Mouse (Mus musculus): ENCODE measurements around the gene Fcgr3. TPM values are rescaled to one million over a fixed set of nuclear protein-coding genes. Genes with fewer than 3 reads are reported as not detected.
"Not testable (repeated sequence)": the region's sequence is repeated elsewhere in the genome, so short reads cannot be mapped to it uniquely, and the experiment has no call there.

Gene Fcgr3
- total RNA-seq, 2 experiments from 2014 or later = 4.2 to 4.6 TPM

DNA sequence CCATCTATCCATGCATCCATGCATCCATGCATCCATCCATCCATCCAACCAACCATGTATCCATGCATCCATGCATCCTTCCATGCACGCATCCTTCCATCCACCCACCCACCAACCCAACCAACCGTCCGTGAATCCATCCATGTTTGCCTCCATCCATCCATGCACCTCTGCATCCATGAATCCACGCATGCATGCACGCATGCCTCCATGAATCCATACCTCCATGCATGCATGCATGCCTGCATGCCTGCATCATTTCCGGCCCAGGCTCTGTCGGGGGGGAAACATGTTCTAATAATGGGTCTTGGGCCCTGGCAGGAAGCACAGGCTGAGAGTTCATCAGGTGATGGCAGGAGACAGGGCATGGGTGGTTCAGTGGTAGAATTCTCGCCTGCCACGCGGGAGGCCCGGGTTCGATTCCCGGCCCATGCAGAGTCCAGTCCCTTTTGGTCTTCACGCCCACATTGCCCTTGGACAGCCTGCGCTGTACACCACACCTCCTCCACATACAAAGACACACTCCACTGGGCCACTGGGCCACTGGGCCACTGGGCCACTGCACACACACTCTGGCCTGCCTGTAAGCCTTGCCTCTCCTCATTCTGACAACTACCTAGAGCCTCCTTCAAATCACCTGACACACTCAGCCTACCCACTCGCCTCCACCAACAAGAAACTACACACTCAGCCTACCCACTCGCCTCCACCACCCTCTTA, 16.9 kb upstream of the Fcgr3 start:
- not testable (repeated sequence) for DNase-seq

DNA sequence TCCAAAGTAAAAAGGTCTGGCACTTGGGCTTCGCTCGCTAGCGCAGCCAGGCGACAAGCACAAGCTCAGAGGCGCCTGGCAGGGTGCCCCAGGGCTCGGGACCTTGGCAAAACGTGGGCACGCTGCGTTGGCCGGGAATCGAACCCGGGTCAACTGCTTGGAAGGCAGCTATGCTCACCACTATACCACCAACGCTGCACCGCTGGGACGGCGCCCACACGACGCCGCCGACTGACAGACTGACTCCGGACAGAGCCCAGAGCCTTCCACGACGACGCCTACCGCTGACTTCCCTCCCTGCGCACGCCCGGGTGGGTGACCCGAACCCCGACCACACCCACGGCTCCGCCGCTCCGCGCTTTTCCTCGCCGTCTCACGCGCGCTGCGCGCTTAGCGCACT, 15.1 kb upstream of the Fcgr3 start:
- DNase-seq = not testable (repeated sequence)

DNA sequence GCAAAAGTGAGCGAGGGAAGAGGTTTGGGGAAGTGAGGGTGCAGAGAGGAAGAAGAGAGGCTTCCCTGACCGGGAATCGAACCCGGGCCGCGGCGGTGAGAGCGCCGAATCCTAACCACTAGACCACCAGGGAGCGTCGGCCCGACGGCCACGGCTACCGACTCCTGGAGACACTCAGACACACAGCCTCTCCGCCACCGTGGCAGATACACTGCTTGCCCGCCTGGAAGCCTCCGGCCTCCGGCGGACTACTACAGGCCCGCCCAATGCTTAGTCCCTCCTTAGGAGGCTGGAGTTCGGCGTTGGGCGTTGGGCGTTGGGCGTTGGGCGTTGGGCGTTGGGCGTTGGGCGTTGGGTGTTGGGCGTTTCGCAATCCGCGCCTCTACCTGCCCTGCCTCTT, 14.6 kb upstream of the Fcgr3 start:
- not testable (repeated sequence) for DNase-seq

DNA sequence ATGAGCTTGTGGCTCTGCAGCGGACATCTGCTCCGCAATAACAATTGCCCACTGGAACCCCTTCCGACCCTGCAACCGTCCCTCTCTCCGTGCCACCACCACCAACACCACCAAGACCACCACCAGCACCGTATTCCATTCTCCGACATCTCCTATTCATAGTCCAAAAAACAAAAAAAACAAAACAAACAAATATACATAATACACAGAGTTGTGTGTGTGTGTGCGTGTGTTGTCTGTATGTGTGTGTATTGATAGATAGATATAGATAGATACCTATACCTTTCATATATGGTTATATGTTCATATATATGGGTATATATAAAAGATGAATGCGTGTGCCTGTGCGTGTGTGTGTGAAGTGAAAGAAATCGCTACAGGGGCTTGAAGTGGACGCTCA, 13.7 kb upstream of the Fcgr3 start:
- not testable (repeated sequence) for DNase-seq

DNA sequence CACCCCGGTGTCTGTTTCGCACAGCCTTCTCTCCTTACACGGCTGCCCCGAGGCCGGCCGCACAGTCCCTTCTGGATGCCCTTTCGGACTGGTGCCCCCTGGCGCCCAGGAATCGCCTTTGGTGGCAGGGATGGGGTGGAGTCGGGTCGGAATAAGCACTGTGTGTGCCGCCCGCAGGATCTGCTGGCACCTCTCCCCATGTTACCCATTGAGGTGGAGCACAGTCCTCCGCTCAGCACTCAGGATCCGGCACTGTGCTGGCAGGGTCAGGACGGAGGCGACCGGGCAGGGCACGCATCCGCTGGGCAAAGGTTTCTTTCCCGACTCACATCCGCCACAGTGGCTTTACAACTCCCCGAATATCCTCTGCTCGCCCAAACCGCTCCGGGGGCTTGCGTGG, 13.2 kb upstream of the Fcgr3 start:
- peak; percentile 47 for DNase-seq

DNA sequence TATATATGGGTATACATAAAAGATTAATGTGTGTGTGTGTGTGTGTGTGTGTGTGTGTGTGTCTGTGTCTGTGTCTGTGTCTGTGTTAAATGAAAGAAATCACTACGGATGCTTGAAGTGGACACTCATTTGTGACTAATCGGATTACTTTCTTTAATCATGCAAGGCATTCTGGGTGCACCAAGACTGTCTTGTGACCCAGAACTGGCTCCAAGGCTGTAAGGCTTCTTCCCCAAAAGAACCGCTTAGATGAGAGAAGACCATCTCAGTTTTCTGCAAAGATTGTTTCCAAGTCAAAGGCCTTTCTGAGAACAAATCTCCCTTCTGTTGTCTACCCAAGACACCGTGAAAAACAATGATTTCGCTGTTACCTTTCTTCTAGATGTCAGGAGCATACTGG, 12.5 kb upstream of the Fcgr3 start:
- DNase-seq = not testable (repeated sequence)

DNA sequence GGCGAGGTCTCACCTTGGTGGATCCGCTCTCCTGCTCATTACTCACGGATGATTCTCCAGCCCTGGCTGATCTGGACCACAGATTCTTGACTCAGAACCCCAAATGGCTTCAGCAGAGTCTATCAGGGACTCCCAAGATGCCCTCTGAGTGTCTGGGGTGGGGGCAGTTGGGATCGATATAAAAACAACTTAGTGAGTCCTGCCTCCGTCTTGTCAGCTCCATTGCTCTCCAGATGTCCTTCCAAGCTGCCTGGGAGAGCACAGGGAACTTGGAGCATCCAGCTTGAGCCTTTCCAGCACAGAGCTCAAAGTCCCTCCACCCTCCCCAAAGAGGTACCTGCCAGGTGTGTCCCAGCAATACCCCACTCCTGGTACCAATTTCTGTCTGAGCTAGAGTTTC, 11.4 kb upstream of the Fcgr3 start:
- not testable (repeated sequence) for DNase-seq

DNA sequence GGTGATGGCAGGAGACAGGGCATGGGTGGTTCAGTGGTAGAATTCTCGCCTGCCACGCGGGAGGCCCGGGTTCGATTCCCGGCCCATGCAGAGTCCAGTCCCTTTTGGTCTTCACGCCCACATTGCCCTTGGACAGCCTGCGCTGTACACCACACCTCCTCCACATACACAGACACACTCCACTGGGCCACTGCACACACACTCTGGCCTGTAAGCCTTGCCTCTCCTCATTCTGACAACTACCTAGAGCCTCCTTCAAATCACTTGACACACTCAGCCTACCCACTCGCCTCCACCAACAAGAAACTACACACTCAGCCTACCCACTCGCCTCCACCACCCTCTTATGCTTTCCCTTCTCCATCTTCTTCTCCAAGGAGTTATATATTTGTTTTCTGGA, 9.5 kb upstream of the Fcgr3 start:
- not testable (repeated sequence) for DNase-seq

DNA sequence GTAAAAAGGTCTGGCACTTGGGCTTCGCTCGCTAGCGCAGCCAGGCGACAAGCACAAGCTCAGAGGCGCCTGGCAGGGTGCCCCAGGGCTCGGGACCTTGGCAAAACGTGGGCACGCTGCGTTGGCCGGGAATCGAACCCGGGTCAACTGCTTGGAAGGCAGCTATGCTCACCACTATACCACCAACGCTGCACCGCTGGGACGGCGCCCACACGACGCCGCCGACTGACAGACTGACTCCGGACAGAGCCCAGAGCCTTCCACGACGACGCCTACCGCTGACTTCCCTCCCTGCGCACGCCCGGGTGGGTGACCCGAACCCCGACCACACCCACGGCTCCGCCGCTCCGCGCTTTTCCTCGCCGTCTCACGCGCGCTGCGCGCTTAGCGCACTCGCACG, 7.5 kb upstream of the Fcgr3 start:
- not testable (repeated sequence) for DNase-seq

DNA sequence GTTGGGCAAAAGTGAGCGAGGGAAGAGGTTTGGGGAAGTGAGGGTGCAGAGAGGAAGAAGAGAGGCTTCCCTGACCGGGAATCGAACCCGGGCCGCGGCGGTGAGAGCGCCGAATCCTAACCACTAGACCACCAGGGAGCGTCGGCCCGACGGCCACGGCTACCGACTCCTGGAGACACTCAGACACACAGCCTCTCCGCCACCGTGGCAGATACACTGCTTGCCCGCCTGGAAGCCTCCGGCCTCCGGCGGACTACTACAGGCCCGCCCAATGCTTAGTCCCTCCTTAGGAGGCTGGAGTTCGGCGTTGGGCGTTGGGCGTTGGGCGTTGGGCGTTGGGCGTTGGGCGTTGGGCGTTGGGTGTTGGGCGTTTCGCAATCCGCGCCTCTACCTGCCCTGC, 7.0 kb upstream of the Fcgr3 start:
- not testable (repeated sequence) for DNase-seq

DNA sequence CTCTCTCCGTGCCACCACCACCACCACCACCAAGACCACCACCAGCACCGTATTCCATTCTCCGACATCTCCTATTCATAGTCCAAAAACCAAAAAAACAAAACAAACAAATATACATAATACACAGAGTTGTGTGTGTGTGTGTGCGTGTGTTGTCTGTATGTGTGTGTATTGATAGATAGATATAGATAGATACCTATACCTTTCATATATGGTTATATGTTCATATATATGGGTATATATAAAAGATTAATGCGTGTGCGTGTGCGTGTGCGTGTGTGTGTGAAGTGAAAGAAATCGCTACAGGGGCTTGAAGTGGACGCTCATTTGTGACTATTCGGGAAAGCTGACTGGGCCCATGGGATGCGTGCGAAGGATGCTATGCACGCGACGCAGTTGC, 6.1 kb upstream of the Fcgr3 start:
- DNase-seq = not testable (repeated sequence)

DNA sequence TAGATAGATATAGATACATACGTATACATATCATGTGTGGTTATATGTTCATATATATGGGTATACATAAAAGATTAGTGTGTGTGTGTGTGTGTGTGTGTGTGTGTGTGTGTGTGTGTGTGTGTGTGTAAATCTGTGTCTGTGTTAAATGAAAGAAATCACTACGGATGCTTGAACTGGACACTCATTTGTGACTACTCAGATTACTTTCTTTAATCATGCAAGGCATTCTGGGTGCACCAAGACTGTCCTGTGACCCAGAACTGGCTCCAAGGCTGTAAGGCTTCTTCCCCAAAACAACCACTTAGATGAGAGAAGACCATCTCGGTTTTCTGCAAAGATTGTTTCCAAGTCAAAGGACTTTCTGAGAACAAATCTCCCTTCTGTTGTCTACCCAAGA, 4.8 kb upstream of the Fcgr3 start:
- DNase-seq = not testable (repeated sequence)

DNA sequence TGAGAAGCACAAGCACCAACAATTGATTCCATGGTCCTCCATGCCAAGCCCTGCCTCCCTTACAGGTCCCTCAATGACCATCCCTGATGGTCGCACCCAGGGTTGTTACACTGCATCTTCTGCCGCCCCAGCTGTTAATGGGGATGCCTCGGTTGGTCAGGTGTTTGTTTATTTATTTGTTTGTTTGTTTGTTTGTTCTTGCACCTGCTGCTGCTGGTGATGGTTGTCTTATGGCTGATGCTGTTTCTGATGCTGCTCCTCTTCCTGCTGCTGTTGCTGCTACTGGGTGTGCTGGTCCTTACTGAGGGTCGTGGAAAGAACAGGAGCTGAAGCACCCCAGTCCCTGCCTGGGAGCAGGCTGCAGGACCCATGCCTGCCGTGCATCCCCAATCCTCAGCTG, 3.2 kb upstream of the Fcgr3 start:
- DNase-seq = not testable (repeated sequence)

DNA sequence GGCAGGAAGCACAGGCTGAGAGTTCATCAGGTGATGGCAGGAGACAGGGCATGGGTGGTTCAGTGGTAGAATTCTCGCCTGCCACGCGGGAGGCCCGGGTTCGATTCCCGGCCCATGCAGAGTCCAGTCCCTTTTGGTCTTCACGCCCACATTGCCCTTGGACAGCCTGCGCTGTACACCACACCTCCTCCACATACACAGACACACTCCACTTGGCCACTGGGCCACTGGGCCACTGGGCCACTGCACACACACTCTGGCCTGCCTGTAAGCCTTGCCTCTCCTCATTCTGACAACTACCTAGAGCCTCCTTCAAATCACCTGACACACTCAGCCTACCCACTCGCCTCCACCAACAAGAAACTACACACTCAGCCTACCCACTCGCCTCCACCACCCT, 1.8 kb upstream of the Fcgr3 start:
- DNase-seq = not testable (repeated sequence)

DNA sequence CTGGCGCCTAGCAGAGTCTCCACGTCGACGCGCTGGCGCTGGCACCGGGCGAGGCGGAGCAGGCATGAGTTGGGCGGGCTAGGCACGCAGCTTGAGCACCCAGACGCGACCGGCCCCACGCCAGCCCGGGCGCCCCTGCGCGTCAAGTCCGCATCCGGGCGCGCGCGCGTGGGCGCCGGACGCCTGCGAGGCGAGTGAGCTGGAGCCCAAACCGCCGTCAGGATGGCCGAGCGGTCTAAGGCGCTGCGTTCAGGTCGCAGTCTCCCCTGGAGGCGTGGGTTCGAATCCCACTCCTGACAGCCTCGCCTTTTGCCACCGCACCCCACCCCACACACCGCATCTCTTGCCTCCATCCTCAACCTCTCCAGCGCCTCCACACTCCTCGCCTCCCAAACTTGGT, 1.0 kb upstream of the Fcgr3 start:
- DNase-seq = peak; percentile 57

DNA sequence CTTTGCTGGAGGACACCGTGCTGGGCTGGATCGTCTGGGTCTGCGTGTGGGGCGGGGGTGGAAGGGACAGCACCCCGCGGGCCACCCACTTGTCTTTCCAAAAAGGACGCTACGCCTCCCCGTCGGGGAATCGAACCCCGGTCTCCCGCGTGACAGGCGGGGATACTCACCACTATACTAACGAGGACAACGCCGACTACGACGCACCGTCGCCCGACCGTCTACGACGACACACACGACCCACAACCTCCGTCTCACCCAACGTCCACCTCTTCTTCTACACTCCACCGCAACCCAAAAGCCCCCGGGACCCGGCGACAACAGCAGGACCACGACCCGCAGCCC, 480 bp upstream of the Fcgr3 start:
- DNase-seq = peak; percentile 80

DNA sequence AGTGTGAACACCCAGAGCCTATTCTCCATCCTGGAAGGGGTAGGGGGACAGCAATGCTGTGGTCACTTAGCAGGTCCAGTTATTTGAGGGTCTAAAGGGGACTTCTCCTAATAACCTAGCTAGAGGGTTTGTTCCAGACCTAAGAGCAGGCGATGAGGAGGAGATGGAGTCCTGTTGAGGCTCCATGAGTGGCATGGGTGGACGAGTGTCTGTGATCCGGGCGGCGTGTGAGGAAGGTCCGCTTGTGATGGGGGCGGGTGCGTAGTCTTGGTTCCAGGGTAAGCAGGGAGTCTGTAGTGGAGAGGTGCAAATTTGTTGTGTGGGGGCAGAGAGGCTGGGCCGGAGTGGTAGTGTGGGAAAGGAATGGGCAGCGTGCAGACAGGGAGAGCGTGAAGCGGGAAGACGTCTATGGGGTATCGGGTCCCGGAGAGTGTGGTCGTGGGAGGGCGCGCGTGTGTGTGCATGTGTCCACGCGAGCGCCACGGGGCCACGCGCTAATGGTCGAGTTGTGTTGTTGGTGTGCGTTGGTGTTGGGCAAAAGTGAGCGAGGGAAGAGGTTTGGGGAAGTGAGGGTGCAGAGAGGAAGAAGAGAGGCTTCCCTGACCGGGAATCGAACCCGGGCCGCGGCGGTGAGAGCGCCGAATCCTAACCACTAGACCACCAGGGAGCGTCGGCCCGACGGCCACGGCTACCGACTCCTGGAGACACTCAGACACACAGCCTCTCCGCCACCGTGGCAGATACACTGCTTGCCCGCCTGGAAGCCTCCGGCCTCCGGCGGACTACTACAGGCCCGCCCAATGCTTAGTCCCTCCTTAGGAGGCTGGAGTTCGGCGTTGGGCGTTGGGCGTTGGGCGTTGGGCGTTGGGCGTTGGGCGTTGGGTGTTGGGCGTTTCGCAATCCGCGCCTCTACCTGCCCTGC, 905 bp downstream of the Fcgr3 start:
- DNase-seq = peak; percentile 48

DNA sequence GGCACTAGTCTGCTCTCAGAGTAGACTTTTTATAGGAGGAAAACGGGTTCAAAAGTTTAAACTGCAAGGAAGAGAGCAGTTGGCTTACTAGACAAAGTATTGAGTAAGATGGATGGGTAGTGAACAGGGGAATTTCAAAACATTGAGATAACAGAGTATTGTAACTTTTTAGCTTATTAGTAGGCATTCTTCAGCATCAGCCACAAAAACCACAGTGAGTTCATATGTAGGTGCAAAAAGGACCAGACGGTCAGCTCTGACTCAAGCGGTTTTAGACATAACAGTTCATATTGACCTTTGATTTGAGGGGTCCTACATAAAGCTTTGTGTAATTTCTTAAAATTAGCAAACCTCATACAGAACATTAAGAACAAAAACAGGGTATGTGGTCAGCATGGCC, 3.2 kb downstream of the Fcgr3 start:
- no peak for DNase-seq

DNA sequence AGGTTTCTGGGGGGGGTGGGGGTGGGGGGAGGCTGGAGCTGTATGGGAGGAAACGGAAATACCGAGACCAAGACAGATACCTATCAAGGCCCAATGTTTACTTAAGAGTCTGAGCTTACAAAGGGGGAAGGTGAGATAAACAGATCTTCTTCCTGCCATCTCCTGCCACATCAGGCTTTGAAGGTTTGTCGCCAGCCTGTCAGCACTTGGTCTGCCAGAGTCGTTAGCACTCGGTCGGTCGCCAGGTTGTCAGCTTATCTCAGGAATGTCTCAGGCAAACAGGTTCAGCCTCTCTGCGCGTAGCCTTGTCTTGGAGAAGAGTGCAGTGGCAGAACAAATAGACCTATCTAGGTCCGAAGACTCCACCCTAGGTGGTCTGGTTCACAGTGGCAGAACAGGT, 4.3 kb downstream of the Fcgr3 start:
- DNase-seq = no peak

DNA sequence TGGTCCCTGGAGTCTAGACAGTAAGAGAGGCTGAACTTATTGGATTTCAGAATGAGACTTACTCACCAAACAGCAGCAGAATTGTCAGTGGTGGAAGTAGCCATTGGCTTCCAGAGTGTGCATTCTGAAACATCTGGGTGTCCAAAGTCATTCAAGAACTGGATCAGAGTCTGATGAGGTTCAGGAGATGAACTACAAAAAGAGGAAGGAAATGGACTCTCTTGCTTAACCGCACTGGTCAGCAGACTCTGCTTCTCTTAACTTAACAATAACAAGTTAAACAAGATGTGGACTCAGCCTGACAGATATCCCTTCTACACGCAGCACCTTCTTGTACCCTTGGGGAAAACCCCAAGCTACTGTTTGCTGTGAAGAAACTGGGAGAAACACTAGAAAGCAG, 5.5 kb downstream of the Fcgr3 start:
- no peak for DNase-seq

DNA sequence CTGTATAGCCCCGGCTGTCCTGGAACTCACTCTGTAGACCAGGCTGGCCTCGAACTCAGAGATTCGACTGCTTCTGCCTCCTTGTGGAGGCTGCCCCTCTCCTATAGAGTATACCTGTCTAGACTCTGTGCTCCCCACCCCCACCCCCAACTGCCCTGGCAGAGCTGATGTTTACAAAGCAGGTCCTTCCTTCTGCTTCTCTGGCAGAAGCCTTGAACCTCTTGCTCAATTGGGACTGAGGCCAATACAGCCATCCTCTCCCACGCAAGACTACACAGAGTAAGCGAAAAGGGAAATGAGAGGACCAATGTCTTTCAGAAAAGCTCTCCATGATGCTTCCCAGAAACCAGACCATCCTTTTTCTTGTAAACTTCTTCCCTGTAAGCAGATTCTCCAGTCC, 7.5 kb downstream of the Fcgr3 start:
- no peak for DNase-seq

DNA sequence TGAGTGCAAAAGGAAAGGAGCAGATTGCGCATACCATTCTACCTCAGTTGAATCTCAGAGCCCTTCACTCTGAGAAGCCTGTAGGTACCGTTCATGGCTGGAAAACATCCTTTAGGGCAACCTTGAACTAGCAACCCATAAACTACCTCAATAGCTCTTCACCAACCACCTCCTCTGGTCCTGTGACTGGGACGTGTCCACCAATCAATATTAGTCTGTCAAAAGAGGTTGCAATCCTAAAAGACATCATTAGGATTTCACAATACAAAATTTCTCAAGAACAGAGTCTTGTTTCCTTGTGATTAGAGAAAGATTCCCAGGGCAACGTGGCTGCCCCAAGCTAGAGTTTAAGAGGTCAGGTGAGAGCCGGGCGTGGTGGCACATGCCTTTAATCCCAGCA, 11.4 kb downstream of the Fcgr3 start:
- no peak for DNase-seq

DNA sequence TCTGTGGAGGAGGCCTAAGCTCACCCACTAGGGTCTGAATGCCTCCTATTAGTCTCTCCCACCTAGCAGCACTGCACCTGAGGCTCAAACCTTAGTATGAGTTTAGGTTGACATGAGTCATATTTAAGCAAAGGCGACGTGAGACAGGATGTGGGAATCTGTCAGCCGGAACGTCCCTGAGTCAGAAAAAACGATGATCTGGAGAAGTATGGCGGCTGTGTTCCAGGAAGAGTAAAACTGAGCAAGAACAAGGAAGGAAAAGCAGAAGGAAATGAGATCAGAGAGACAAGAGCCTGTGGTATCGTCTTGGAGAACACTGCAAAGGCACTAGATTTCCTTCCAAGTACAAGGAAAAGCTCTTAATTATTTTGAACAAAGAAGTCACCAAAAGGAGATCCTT, 14.0 kb downstream of the Fcgr3 start:
- no peak for DNase-seq

DNA sequence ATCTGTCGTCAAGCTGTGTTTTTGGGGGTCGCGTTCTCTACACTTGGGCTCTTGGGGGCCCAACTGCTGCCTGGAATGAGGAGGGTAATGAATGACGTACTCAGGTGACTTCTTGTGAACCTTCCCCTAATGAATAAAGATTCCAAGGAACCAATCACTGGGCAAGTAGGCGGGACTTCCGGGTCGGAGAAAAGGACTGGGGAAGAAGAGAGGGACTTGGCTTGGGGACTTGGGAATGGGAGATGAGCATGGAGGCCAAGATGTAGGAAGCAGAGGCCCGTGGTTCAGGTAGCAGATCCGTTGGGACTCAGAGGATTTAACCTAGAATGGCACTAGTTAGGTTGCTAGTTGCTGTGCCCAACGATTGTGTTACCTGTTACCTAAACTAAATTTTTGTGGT, 15.5 kb downstream of the Fcgr3 start:
- DNase-seq = no peak

Data from heart, postnatal 4 days (tissue).